Mouse (Mus musculus): ENCODE measurements around the gene Mesp1.

GRCm38 (mm10) chr7:79747659-79748058 lies 45.9 kb downstream of the Mesp1 start:
- TF ChIP-seq EP300 (IDR thresholded peaks at IDR 0.05; ENCODE audit: low read depth) (no peak), CTCF (IDR thresholded peaks at IDR 0.05; ENCODE audit: low read depth) (no peak)
